Mouse (Mus musculus): ENCODE results near the gene Toe1. TPM values are rescaled to one million over a fixed set of nuclear protein-coding genes. Genes with fewer than 3 reads are reported as not detected.

Toe1 gene
- polyA plus RNA-seq, 1 experiment = 0.46 TPM

DNA sequence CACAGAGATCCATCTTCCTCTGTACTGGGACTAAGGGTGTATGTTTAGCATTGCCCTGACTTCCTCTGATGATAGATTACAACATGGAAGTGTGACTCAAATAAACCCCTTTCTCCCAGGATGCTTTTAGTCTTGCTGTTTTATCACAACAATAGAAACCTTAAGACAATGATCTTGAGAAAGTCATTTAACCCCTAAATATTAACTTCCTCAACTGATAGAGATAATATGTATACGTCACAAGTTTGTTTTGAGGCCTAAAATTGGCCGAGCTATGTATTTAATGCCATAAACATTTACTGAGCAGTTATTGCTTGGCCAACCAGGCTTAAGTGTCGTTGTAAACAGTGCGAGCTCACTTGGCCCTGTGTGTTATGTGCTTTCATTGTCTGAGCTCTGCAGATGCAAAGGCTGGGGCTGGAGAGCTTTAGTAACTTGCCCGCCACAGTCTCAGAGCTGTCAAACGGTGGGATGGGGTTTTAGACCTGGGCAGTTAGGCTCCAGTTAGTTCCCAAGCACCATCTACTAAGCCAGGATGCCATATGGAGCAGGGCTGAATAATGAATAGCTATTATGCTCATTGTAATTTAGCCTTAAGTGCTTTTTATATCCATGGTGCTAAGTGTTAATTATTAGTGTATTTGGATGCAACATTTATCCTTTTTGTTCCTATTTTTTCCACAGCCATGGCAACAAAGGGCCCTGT, 22.1 kb upstream of the Toe1 start:
- Histone ChIP-seq H3K36me3 (ENCODE audit: control insufficient read depth) (no peaks in the 10 kb centered on the region), H3K4me3 (replicated peaks) (no peak overlapping the region), H3K27me3 (ENCODE audit: control insufficient read depth) (no peaks in the 10 kb centered on the region), H3K4me1 (ENCODE audit: control insufficient read depth) (peaks cover 14% of the 10 kb centered on the region), H3K9me3 (ENCODE audit: control insufficient read depth, low read length) (no peaks in the 10 kb centered on the region)
- no peak for TF ChIP-seq TAL1 (IDR thresholded peaks at IDR 0.05; ENCODE audit: low read length)
- TF ChIP-seq GATA1 (IDR thresholded peaks at IDR 0.05; ENCODE audit: low read length) = no peak

DNA sequence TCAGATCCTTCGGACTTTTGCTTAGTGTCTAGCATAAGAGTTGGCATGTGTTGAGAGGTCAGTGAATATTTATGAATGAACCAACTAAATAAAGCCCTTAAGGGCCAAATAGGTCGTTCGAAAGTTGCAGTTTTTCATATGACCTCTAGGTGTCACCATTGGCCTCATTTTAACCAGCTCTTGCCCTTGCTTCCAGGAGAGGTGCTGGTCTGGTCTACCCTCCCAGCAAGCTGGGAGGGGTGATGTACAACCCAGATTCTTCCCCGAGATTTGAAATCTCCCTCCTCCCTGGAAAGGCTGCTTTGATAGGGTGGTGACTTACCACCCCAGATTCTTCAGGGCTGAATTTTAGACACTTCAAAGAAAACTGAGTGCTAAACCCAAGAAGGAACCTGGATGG, 20.4 kb upstream of the Toe1 start:
- no peak overlapping the region for H3K4me3 ChIP-seq (replicated peaks)
- TF ChIP-seq TAL1 (IDR thresholded peaks at IDR 0.05; ENCODE audit: low read length) = no peak
- no peak for TF ChIP-seq GATA1 (IDR thresholded peaks at IDR 0.05; ENCODE audit: low read length)
- peaks cover 30% of the 10 kb centered on the region for H3K4me1 ChIP-seq (ENCODE audit: control insufficient read depth)
- H3K9me3 ChIP-seq (ENCODE audit: control insufficient read depth, low read length) = no peaks in the 10 kb centered on the region
- no peaks in the 10 kb centered on the region for H3K36me3 ChIP-seq (ENCODE audit: control insufficient read depth)
- no peaks in the 10 kb centered on the region for H3K27me3 ChIP-seq (ENCODE audit: control insufficient read depth)

DNA sequence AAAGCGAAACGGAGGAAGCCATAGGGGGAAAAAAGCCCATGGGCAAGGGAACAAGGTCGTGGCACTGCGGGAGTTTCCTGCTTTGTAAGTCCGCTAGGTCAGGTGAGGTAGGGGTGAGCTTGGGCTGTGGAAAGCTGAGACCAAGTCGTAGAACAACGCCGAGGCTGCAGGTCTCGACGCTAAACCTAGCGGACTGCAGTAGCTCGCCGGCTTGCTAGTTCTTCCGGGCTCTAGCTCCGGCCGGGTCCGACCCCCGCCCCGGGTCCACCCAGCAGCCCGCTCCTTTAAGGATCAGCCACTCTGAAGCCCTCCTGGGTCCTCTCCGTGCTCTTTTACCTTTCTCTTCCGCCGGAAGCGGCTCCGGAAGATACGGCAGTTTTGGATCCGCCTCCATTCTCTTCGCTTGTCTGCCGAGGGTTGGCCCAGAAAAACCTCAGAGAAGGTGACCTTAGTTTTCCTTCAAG, 17.1 kb upstream of the Toe1 start:
- Histone ChIP-seq H3K4me3 (replicated peaks) (peak overlapping the region; percentile 80), H3K36me3 (ENCODE audit: control insufficient read depth) (no peaks in the 10 kb centered on the region), H3K27me3 (ENCODE audit: control insufficient read depth) (peaks cover 18% of the 10 kb centered on the region), H3K9me3 (ENCODE audit: control insufficient read depth, low read length) (no peaks in the 10 kb centered on the region), H3K4me1 (ENCODE audit: control insufficient read depth) (peaks cover 46% of the 10 kb centered on the region)
- TF ChIP-seq TAL1 (IDR thresholded peaks at IDR 0.05; ENCODE audit: low read length) (no peak), GATA1 (IDR thresholded peaks at IDR 0.05; ENCODE audit: low read length) (no peak)

DNA sequence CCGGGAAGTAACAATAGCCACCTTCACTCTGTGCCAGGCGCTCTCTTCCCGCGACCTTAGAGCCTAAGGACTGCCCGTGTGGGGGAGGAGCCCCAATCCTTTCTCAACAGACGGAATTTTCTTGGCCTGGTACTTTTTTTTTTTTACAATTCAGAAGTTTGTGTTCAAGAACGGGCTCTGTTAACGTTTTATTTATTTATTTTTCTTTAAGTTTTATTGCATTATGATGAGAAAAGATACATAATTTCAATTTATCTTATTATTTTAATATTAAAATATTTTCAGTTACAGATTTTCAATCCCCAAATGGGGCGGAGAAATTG, 14.2 kb upstream of the Toe1 start, which contains the start of gene Hpdl:
TSS of gene Hpdl (minus strand) at position 14 of the 323 bp plus-strand sequence.
- no peak for TF ChIP-seq GATA1 (IDR thresholded peaks at IDR 0.05; ENCODE audit: low read length)
- no peak for TF ChIP-seq TAL1 (IDR thresholded peaks at IDR 0.05; ENCODE audit: low read length)
- no peaks in the 10 kb centered on the region; the same call in 1 of the 2 replicates for H3K36me3 ChIP-seq (ENCODE audit: control insufficient read depth)
- peak within 1 kb of the TSS; percentile 66 for H3K4me3 ChIP-seq (replicated peaks)
- H3K4me1 ChIP-seq (ENCODE audit: control insufficient read depth) = peaks cover 46% of the 10 kb centered on the region
- no peaks in the 10 kb centered on the region for H3K9me3 ChIP-seq (ENCODE audit: control insufficient read depth, low read length)
- peaks cover 26% of the 10 kb centered on the region for H3K27me3 ChIP-seq (ENCODE audit: control insufficient read depth)

DNA sequence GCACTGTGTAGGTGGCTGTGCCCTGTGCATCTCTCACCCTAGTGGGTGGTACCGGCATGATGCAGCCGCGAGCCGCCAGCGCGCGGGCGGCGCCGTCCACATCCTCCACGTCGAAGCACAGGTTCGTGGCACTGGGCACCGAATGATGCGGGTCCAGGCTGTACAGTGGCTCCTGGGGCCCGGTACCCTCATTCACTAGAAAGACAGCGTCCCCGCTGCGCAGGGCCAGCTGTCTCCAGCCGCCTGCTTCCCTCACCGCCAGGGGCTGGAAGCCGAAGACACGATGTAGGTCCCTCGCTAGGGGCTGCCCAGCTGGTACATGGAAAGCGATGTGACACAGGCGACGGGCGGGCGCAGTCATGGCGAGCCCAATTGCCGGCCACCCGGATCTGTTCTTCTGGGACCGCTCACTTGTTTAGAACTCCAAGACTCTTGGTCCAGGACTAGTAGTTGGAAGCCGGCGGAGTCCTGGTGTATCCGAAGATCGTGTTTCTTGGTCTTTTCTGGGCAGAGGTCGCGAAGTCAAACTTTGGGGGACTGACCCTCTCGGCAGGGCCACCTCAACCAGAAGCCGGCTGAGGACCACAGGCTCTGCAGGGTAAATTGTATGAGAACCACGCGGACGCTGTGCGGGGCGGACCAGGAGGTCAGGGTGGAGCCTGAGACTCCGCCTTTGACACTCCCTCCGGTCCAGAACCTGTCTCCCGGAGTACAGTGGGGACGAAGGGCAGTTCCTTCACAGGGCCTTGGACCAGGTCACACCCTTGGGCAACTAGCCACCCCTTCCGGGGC, 13.7 kb upstream of the Toe1 start:
- Histone ChIP-seq H3K36me3 (ENCODE audit: control insufficient read depth) (no peaks in the 10 kb centered on the region; the same call in 1 of the 2 replicates), H3K9me3 (ENCODE audit: control insufficient read depth, low read length) (no peaks in the 10 kb centered on the region), H3K4me1 (ENCODE audit: control insufficient read depth) (peaks cover 46% of the 10 kb centered on the region), H3K4me3 (replicated peaks) (peak overlapping the region; percentile 66), H3K27me3 (ENCODE audit: control insufficient read depth) (peaks cover 26% of the 10 kb centered on the region)
- TF ChIP-seq TAL1 (IDR thresholded peaks at IDR 0.05; ENCODE audit: low read length) (no peak), GATA1 (IDR thresholded peaks at IDR 0.05; ENCODE audit: low read length) (no peak)

DNA sequence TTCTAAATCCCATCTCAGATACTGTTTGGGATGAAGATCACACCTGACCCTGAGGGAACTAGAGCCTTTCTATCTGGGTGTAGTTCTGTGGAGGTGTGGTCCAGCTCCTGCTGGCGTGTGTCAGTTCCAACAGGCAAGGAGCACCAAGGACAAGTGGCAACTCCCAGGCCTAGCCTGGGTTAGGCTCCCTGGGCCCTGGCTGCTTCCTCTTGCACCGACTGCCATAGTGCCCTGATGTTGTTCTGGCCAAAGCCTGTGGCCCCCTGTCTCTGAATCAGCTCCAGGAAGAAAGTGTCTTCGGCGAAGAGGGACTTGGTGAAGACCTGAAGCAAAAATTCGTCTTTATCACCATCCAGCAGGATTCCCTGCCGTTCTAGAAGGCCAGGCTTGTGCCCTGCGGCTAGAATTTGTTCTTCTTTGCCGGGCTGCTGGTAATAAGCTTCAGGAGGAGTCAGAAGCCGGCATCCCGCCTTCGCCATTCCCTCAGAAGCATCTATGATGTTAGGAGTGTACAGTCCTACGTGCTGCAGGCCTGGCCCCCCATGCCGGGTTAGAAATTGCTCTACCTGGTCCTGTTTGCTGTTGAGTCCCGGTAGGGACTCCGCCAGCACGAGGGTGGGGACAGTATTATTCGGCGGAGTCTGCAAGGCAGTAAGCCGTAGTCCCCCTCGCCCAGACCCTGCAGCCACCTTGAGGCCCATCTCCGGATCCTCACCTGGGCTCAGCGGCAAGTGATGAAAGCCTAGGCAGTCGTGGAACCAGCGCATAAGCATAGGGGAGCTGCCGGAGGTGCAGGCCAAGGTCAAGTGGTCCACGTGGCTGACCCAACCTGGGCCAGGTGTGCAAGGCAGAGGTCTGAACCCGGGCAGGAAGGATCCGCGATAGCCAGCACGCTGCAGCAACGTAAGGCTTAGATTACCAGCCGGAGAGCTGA, 12.8 kb upstream of the Toe1 start:
- Histone ChIP-seq H3K4me1 (ENCODE audit: control insufficient read depth) (peaks cover 40% of the 10 kb centered on the region), H3K36me3 (ENCODE audit: control insufficient read depth) (no peaks in the 10 kb centered on the region; the same call in 1 of the 2 replicates), H3K4me3 (replicated peaks) (peak overlapping the region; percentile 66), H3K9me3 (ENCODE audit: control insufficient read depth, low read length) (no peaks in the 10 kb centered on the region), H3K27me3 (ENCODE audit: control insufficient read depth) (peaks cover 26% of the 10 kb centered on the region)
- TF ChIP-seq GATA1 (IDR thresholded peaks at IDR 0.05; ENCODE audit: low read length) (no peak), TAL1 (IDR thresholded peaks at IDR 0.05; ENCODE audit: low read length) (no peak)

DNA sequence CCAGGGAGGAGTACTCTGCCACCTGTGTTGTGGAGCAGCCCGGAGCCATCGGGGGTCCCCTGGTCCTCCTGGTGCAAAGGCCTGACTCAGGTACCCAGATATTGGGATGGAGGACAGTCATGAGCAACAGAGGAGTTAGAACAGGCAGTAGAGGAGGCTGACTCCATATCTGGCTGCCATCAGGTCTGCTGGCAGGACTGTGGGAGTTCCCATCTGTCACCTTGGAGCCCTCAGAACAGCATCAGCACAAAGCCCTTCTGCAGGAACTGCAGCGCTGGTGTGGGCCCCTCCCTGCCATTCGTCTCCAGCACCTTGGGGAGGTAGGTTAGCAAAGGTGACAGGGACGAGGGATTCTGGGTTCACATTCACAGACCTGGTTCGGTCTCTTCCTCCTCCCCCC, 10.0 kb upstream of the Toe1 start:
- Histone ChIP-seq H3K4me1 (ENCODE audit: control insufficient read depth) (peaks cover 16% of the 10 kb centered on the region), H3K9me3 (ENCODE audit: control insufficient read depth, low read length) (no peaks in the 10 kb centered on the region), H3K4me3 (replicated peaks) (no peak overlapping the region), H3K36me3 (ENCODE audit: control insufficient read depth) (no peaks in the 10 kb centered on the region; the same call in 1 of the 2 replicates), H3K27me3 (ENCODE audit: control insufficient read depth) (peaks cover 26% of the 10 kb centered on the region)
- TF ChIP-seq GATA1 (IDR thresholded peaks at IDR 0.05; ENCODE audit: low read length) (no peak), TAL1 (IDR thresholded peaks at IDR 0.05; ENCODE audit: low read length) (no peak)

DNA sequence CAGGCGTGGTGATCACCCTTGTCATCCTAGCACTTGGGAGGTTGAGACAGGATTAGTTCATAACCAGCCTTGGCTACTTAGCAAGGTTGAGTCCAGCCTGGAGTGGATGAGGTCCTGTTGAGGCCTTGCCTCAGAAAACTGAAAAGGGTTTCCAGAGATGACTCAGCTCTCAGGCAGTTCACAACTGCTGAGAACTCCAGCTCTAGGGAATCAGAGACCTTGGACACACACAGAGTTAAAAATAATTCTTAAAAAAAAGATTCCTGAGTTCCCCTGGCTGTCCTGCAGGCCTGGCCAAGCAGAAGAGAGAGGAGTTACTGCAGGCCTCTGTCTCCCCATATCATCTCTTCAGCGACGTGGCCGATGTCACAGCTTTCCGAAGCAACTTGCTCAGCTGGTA, 7.8 kb upstream of the Toe1 start:
- H3K36me3 ChIP-seq (ENCODE audit: control insufficient read depth) = no peaks in the 10 kb centered on the region; the same call in 1 of the 2 replicates
- H3K4me3 ChIP-seq (replicated peaks) = no peak overlapping the region
- no peaks in the 10 kb centered on the region for H3K9me3 ChIP-seq (ENCODE audit: control insufficient read depth, low read length)
- no peak for TF ChIP-seq TAL1 (IDR thresholded peaks at IDR 0.05; ENCODE audit: low read length)
- no peak for TF ChIP-seq GATA1 (IDR thresholded peaks at IDR 0.05; ENCODE audit: low read length)
- peaks cover 14% of the 10 kb centered on the region for H3K27me3 ChIP-seq (ENCODE audit: control insufficient read depth)
- H3K4me1 ChIP-seq (ENCODE audit: control insufficient read depth) = peaks cover 1% of the 10 kb centered on the region

All from erythroblast, embryonic 14.5 days (primary cell).